ENCODE assay signal across 20 mouse cellular contexts in the genomic region with DNA sequence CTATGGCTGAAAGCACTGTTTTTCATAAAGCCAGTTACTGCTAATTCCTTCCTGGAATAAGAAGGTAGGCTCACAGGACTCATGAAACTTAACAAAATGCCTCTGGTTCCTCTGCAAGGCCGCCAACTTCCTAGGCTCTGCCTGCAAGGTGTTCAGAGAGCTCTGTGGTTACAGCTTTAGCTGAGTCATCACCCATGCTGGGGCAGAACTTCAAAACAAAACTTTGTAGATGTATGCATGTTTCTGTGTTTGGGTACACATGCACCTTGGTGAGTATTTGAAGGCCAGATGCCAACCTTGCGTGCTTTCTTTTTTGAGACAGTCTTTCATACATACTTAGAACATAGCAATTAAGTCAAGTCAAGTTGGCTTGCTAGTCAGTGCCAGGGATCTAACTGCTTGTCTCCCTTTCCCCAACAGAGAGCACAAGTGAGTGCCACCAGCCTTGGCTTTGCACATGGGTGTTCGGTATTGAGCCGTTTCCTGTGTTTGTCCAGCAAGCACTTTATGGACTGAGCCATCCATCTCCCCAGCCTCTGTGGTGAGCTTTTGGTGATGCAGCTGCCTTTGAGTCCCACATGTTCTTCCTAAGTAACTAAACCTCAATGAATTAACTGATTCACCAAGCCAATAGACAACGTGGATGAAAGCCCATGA. TPM values are rescaled to one million over a fixed set of nuclear protein-coding genes. Genes with fewer than 3 reads are reported as not detected.
DNase-seq lines count a peak whose midpoint lies in the region; ATAC-seq and TF ChIP-seq lines count a peak whose summit lies in the region.
"Had no signal": no experiment of that assay in that cellular context is flagged by ENCODE, and none has a peak within 500 bp of the region (broad histone marks: within the 10 kb centered on the region; RNA-seq: fewer than 3 reads in every experiment).

No protein-coding gene starts in this region.

- TF ChIP-seq EP300 in lung, postnatal 0 days (IDR thresholded peaks at IDR 0.05) = no peak

- H3K27ac ChIP-seq in midbrain, embryonic 11.5 days (ENCODE audit: low read depth, low read length) = no peak overlapping the region
- H3K27ac ChIP-seq in lung, postnatal 0 days (ENCODE audit: low read length) = no peak overlapping the region
- H3K27ac ChIP-seq: embryonic facial prominence, embryonic 12.5 days; forebrain, embryonic 12.5 days; limb, embryonic 10.5 days; neural tube, embryonic 12.5 days had no signal

- peak overlapping the region; percentile 10 for H3K4me3 ChIP-seq in megakaryocyte, embryonic 14.5 days (replicated peaks)
- H3K4me3 ChIP-seq in midbrain, embryonic 11.5 days (ENCODE audit: low read depth, low read length) = no peak overlapping the region
- no peak overlapping the region for H3K4me3 ChIP-seq in lung, postnatal 0 days (ENCODE audit: low read depth, low read length)
- H3K4me3 ChIP-seq: embryonic facial prominence, embryonic 12.5 days; forebrain, embryonic 12.5 days; limb, embryonic 10.5 days; neural tube, embryonic 12.5 days had no signal

- DNase-seq in naive thymus-derived CD4-positive, alpha-beta T cell, adult 2 months (ENCODE audit: low read depth) = peak; percentile 27
- DNase-seq in midbrain, embryonic 11.5 days (ENCODE audit: low spot score, missing footprints) = no peak
- DNase-seq in left cerebral cortex, adult 9 months (ENCODE audit: low spot score in 2 of 2) = no peak
- DNase-seq in layer of hippocampus, postnatal 36 days = no peak
- no peak for DNase-seq in lung, postnatal 0 days (ENCODE audit: low spot score)
- DNase-seq: adrenal gland, adult 8-10 months; cerebellum, postnatal 10 days; gastrocnemius, postnatal 10 days; heart, postnatal 4 days; kidney, adult 2 months; midbrain, embryonic 14.5 days had no signal

- no peaks in the 10 kb centered on the region for H3K9me3 ChIP-seq in megakaryocyte, embryonic 14.5 days
- H3K9me3 ChIP-seq in midbrain, embryonic 11.5 days (ENCODE audit: control insufficient read depth, low read length) = no peaks in the 10 kb centered on the region
- H3K9me3 ChIP-seq in lung, postnatal 0 days (ENCODE audit: low read length) = no peaks in the 10 kb centered on the region
- H3K9me3 ChIP-seq: embryonic facial prominence, embryonic 12.5 days; forebrain, embryonic 12.5 days; limb, embryonic 10.5 days; neural tube, embryonic 12.5 days had no signal

- WGBS in midbrain, embryonic 11.5 days = 90% methylated on average over 5 of the region's 5 CpGs
- WGBS in lung, postnatal 0 days = 80% methylated on average over 5 of the region's 5 CpGs

- peaks cover 8% of the 10 kb centered on the region for H3K36me3 ChIP-seq in megakaryocyte, embryonic 14.5 days (replicated peaks; ENCODE audit: low read length)
- no peaks in the 10 kb centered on the region for H3K36me3 ChIP-seq in midbrain, embryonic 11.5 days (ENCODE audit: control insufficient read depth, insufficient read depth, low read length)
- H3K36me3 ChIP-seq in lung, postnatal 0 days (ENCODE audit: insufficient read depth, low read length) = no peaks in the 10 kb centered on the region
- H3K36me3 ChIP-seq: embryonic facial prominence, embryonic 12.5 days; forebrain, embryonic 12.5 days; limb, embryonic 10.5 days; neural tube, embryonic 12.5 days had no signal

- no peak for TF ChIP-seq CTCF in lung, postnatal 0 days (IDR thresholded peaks at IDR 0.05)

- no peak for ATAC-seq in megakaryocyte, adult 5-6 weeks (ENCODE audit: poor library complexity, severe bottlenecking)
- peak; percentile 78 for ATAC-seq in inflammation-experienced regulatory T-cells, adult 6 months
- ATAC-seq in midbrain, embryonic 11.5 days (ENCODE audit: low FRiP score) = no peak
- no peak for ATAC-seq in lung, postnatal 0 days
- ATAC-seq: Patski had no signal

- peaks cover 27% of the 10 kb centered on the region for H3K4me1 ChIP-seq in megakaryocyte, embryonic 14.5 days
- H3K4me1 ChIP-seq in midbrain, embryonic 11.5 days (ENCODE audit: control insufficient read depth, insufficient read depth, low read length) = no peaks in the 10 kb centered on the region
- H3K4me1 ChIP-seq in lung, postnatal 0 days (ENCODE audit: insufficient read depth, low read depth, low read length) = no peaks in the 10 kb centered on the region
- H3K4me1 ChIP-seq: embryonic facial prominence, embryonic 12.5 days; forebrain, embryonic 12.5 days; limb, embryonic 10.5 days; neural tube, embryonic 12.5 days had no signal

- H3K27me3 ChIP-seq in megakaryocyte, embryonic 14.5 days (replicated peaks) = peaks cover 5% of the 10 kb centered on the region
- H3K27me3 ChIP-seq in midbrain, embryonic 11.5 days (ENCODE audit: control insufficient read depth, insufficient read depth, low read length) = no peaks in the 10 kb centered on the region
- H3K27me3 ChIP-seq in lung, postnatal 0 days (replicated peaks; ENCODE audit: insufficient read depth, low read length) = no peaks in the 10 kb centered on the region
- H3K27me3 ChIP-seq: embryonic facial prominence, embryonic 12.5 days; forebrain, embryonic 12.5 days; neural tube, embryonic 12.5 days had no signal

- H3K4me2 ChIP-seq in midbrain, embryonic 11.5 days = no peak overlapping the region
- H3K4me2 ChIP-seq in lung, postnatal 0 days (replicated peaks; ENCODE audit: low read depth, low read length) = no peak overlapping the region
- H3K4me2 ChIP-seq: embryonic facial prominence, embryonic 12.5 days; forebrain, embryonic 12.5 days; heart, embryonic 11.5 days; neural tube, embryonic 12.5 days had no signal

- no peak overlapping the region for H3K9ac ChIP-seq in midbrain, embryonic 11.5 days (ENCODE audit: low read length)
- no peak overlapping the region for H3K9ac ChIP-seq in lung, postnatal 0 days (replicated peaks; ENCODE audit: low read depth)
- H3K9ac ChIP-seq: embryonic facial prominence, embryonic 12.5 days; forebrain, embryonic 12.5 days; neural tube, embryonic 12.5 days had no signal

RNA-seq across cellular contexts. Expression of gene Cd99l2, which starts 23.9 kb away (rescaled TPM):
- polyA plus RNA-seq in megakaryocyte, embryonic 14.5 days (2012; ENCODE audit: insufficient read depth, low replicate concordance) = 0.66 and 2.2 TPM in 2 replicates
- total RNA-seq in megakaryocyte, adult 5-6 weeks (2015) = 5.1 TPM in 2 replicates
- total RNA-seq in megakaryocyte, adult 5-6 weeks (2017) = 9.9 and 11.6 TPM in 2 replicates
- 10 to 100 TPM; 16.9 to 24.8 (median 18.5) TPM for polyA plus RNA-seq in inflammation-experienced regulatory T-cells, adult 6 months (2017; shearing (Covaris generic))
- 28.3 and 28.7 TPM in 2 replicates for polyA plus RNA-seq in midbrain, embryonic 11.5 days (2014; fragmentation: Nextera tagmentation; extraction: Ambion mirVana)
- total RNA-seq in layer of hippocampus, postnatal 36 days (2021) = 10 to 100 TPM; 49.1 to 52.2 TPM
- 17.0 and 21.1 TPM in 2 replicates for polyA plus RNA-seq in lung, postnatal 0 days (2015; fragmentation: Nextera tagmentation; extraction: Ambion mirVana)
